Mouse (Mus musculus) embryonic facial prominence, embryonic 11.5 days (tissue): ENCODE results near the gene Car5a. TPM values are rescaled to one million over a fixed set of nuclear protein-coding genes. Genes with fewer than 3 reads are reported as not detected.

ENCODE experiments used
- ATAC-seq: fragments of 200-750 bp; cut with Nextera tagmentation; replicated peaks from 2 replicates; pipeline ENCODE4 v1.8.0; 2017; ENCODE audit warnings: low read depth; ENCODE audit not compliant: insufficient number of reproducible peaks, low FRiP score, low TSS enrichment
- DNase-seq: peaks from one replicate; pipeline ENCODE4 v3.0.0-alpha.2; 2015; ENCODE audit warnings: low spot score
- H3K27ac ChIP-seq: fragments of 300-500 bp; sonication (generic); replicated peaks from 2 replicates; pipeline ENCODE4 v1.5.1; 2014; ENCODE audit warnings: mild to moderate bottlenecking, low read depth, low read length, control low read depth
- H3K27me3 ChIP-seq: fragments of 300-500 bp; sonication (generic); 2 replicates; pipeline ENCODE4 v1.6.1; 2014; ENCODE audit warnings: mild to moderate bottlenecking, low read length, moderate library complexity, mixed read lengths; ENCODE audit not compliant: control insufficient read depth, insufficient read depth
- H3K36me3 ChIP-seq: fragments of 300-500 bp; sonication (generic); replicated peaks from 2 replicates; pipeline ENCODE4 v1.6.1; 2014; ENCODE audit warnings: low read depth, mild to moderate bottlenecking, low read length, moderate library complexity, mixed read lengths; ENCODE audit not compliant: control insufficient read depth, insufficient read depth
- H3K4me1 ChIP-seq: fragments of 300-500 bp; sonication (generic); 2 replicates; pipeline ENCODE4 v1.6.1; 2014; ENCODE audit warnings: low read length, mixed read lengths; ENCODE audit not compliant: control insufficient read depth, insufficient read depth
- H3K4me2 ChIP-seq: fragments of 300-500 bp; sonication (generic); 2 replicates; pipeline ENCODE4 v1.6.1; 2014; ENCODE audit warnings: low read depth, mild to moderate bottlenecking, control low read depth, low read length, moderate library complexity
- H3K4me3 ChIP-seq: fragments of 300-500 bp; sonication (generic); 2 replicates; pipeline ENCODE4 v1.5.1; 2014; ENCODE audit warnings: low read depth, low read length, control low read depth
- H3K9ac ChIP-seq: fragments of 300-500 bp; sonication (generic); replicated peaks from 2 replicates; pipeline ENCODE4 v1.6.1; 2014; ENCODE audit warnings: mild to moderate bottlenecking, control low read depth, low read length
- H3K9me3 ChIP-seq: fragments of 300-500 bp; sonication (generic); replicated peaks from 2 replicates; pipeline ENCODE4 v1.6.1; 2016; ENCODE audit warnings: mild to moderate bottlenecking, low read length, inconsistent platforms, mixed read lengths; ENCODE audit not compliant: control insufficient read depth
- WGBS: fragments of 180-500 bp; shearing (Covaris S2); extraction: QIAGEN DNeasy Blood & Tissue Kit; methylation state at CpG from one replicate; pipeline ENCODE4 v1.1.7; 2014; 5-methylcytosine and 5-hydroxymethylcytosine counted together
- polyA plus RNA-seq: library from polyadenylated mRNA; unstranded; fragments of >200 nt; fragmentation: Nextera tagmentation; extraction: Ambion mirVana; gene quantifications from 2 replicates; pipeline ENCODE4 v1.2.1, GENCODE M21; 2014

The Car5a gene
- polyA plus RNA-seq, 1 experiment from 2014 or later = not detected

- Histone ChIP-seq H3K9me3 (no peaks in the 10 kb centered on the region; the same call in 1 of the 2 replicates), H3K36me3 (no peaks in the 10 kb centered on the region), H3K4me1 (peaks cover 4% of the 10 kb centered on the region; the same call in 1 of the 2 replicates), H3K4me2 (no peak overlapping the region), H3K27me3 (no peaks in the 10 kb centered on the region), H3K4me3 (no peak overlapping the region), H3K27ac (no peak overlapping the region), H3K9ac (no peak overlapping the region; the same call in 1 of the 2 replicates)
- WGBS = 16% methylated on average over 4 of the region's 4 CpGs
- DNase-seq (peak; percentile 69), ATAC-seq (peak; percentile 74)
Measured at GRCm38 (mm10) chr8:121898401-121898931, 46.2 kb downstream of the Car5a start.

GRCm38 (mm10) chr8:121897871-121898381, 46.8 kb downstream of the Car5a start:
- H3K4me2 ChIP-seq = no peak overlapping the region
- no peak overlapping the region for H3K4me3 ChIP-seq
- ATAC-seq (no peak), DNase-seq (no peak)
- H3K4me1 ChIP-seq = peaks cover 4% of the 10 kb centered on the region; the same call in 1 of the 2 replicates
- H3K9ac ChIP-seq = no peak overlapping the region; the same call in 1 of the 2 replicates
- no peaks in the 10 kb centered on the region for H3K36me3 ChIP-seq
- H3K27me3 ChIP-seq = no peaks in the 10 kb centered on the region
- WGBS = 34% methylated on average over 7 of the region's 7 CpGs
- no peaks in the 10 kb centered on the region; the same call in 1 of the 2 replicates for H3K9me3 ChIP-seq
- no peak overlapping the region for H3K27ac ChIP-seq

GRCm38 (mm10) chr8:121897205-121897604, 47.5 kb downstream of the Car5a start:
- peaks cover 4% of the 10 kb centered on the region; the same call in 1 of the 2 replicates for H3K4me1 ChIP-seq
- H3K9ac ChIP-seq = no peak overlapping the region
- ATAC-seq (no peak), DNase-seq (no peak)
- H3K27ac ChIP-seq = no peak overlapping the region
- no peaks in the 10 kb centered on the region for H3K27me3 ChIP-seq
- no peak overlapping the region for H3K4me2 ChIP-seq
- WGBS = 77% methylated on average over 9 of the region's 9 CpGs
- H3K36me3 ChIP-seq = no peaks in the 10 kb centered on the region
- no peak overlapping the region for H3K4me3 ChIP-seq
- H3K9me3 ChIP-seq = no peaks in the 10 kb centered on the region

- no peaks in the 10 kb centered on the region for H3K4me1 ChIP-seq
- no peaks in the 10 kb centered on the region for H3K36me3 ChIP-seq
- 20% methylated on average over 12 of the region's 12 CpGs for WGBS
- H3K27ac ChIP-seq = no peak overlapping the region
- H3K9me3 ChIP-seq = no peaks in the 10 kb centered on the region
- ATAC-seq (no peak), DNase-seq (no peak)
- H3K4me2 ChIP-seq = no peak overlapping the region
- no peak overlapping the region for H3K9ac ChIP-seq
- no peaks in the 10 kb centered on the region for H3K27me3 ChIP-seq
- H3K4me3 ChIP-seq = no peak overlapping the region
Measured at GRCm38 (mm10) chr8:121896476-121897145, 48.1 kb downstream of the Car5a start.

GRCm38 (mm10) chr8:121895910-121896309, 48.8 kb downstream of the Car5a start:
- H3K36me3 ChIP-seq = no peaks in the 10 kb centered on the region
- H3K27me3 ChIP-seq = no peaks in the 10 kb centered on the region
- 84% methylated on average over 7 of the region's 7 CpGs for WGBS
- no peaks in the 10 kb centered on the region for H3K4me1 ChIP-seq
- no peak overlapping the region for H3K4me3 ChIP-seq
- no peak overlapping the region for H3K9ac ChIP-seq
- no peak overlapping the region for H3K27ac ChIP-seq
- DNase-seq (no peak), ATAC-seq (no peak)
- H3K9me3 ChIP-seq = no peaks in the 10 kb centered on the region
- H3K4me2 ChIP-seq = no peak overlapping the region

- H3K27me3 ChIP-seq = no peaks in the 10 kb centered on the region
- WGBS = 91% methylated on average over 5 of the region's 5 CpGs
- no peaks in the 10 kb centered on the region for H3K4me1 ChIP-seq
- H3K27ac ChIP-seq = no peak overlapping the region
- no peak overlapping the region for H3K4me3 ChIP-seq
- no peak overlapping the region for H3K9ac ChIP-seq
- no peaks in the 10 kb centered on the region for H3K9me3 ChIP-seq
- ATAC-seq (no peak), DNase-seq (no peak)
- H3K36me3 ChIP-seq = no peaks in the 10 kb centered on the region
- H3K4me2 ChIP-seq = no peak overlapping the region
Measured at GRCm38 (mm10) chr8:121892875-121893274, 51.8 kb downstream of the Car5a start.

- Histone ChIP-seq H3K4me3 (no peak overlapping the region), H3K4me2 (no peak overlapping the region), H3K4me1 (no peaks in the 10 kb centered on the region), H3K36me3 (no peaks in the 10 kb centered on the region), H3K27ac (no peak overlapping the region), H3K9ac (no peak overlapping the region), H3K9me3 (no peaks in the 10 kb centered on the region), H3K27me3 (no peaks in the 10 kb centered on the region)
- no peak for ATAC-seq
- WGBS = 73% methylated on average over 15 of the region's 15 CpGs
- DNase-seq = no peak
Measured at GRCm38 (mm10) chr8:121889810-121890785, 54.6 kb downstream of the Car5a start.
